Mouse (Mus musculus): ENCODE measurements around the gene Grip1.

Gene Grip1

GRCm38 (mm10) chr10:119852582-119853135 lies 399.0 kb downstream of the Grip1 start:
- DNase-seq, result no peak

- peak; percentile 5 for DNase-seq
Measured at GRCm38 (mm10) chr10:119867726-119868125, 414.1 kb downstream of the Grip1 start.

- no peak for DNase-seq
Measured at GRCm38 (mm10) chr10:119868995-119869579, 415.5 kb downstream of the Grip1 start.

- no peak for DNase-seq
Measured at GRCm38 (mm10) chr10:119876721-119877120, 423.1 kb downstream of the Grip1 start.

- DNase-seq, result no peak
Measured at GRCm38 (mm10) chr10:119878331-119878730, 424.7 kb downstream of the Grip1 start.

- DNase-seq, result no peak
Measured at GRCm38 (mm10) chr10:119884591-119884990, 431.0 kb downstream of the Grip1 start.

- no peak for DNase-seq
Measured at GRCm38 (mm10) chr10:119885563-119885962, 431.9 kb downstream of the Grip1 start.

GRCm38 (mm10) chr10:119886681-119887080 lies 433.1 kb downstream of the Grip1 start:
- DNase-seq, result no peak

GRCm38 (mm10) chr10:119902754-119903153 lies 449.1 kb downstream of the Grip1 start:
- DNase-seq, result no peak

- no peak for DNase-seq
Measured at GRCm38 (mm10) chr10:119906869-119907268, 453.2 kb downstream of the Grip1 start.

GRCm38 (mm10) chr10:119917995-119918394 lies 464.4 kb downstream of the Grip1 start:
- no peak for DNase-seq

GRCm38 (mm10) chr10:119927963-119928362 lies 474.3 kb downstream of the Grip1 start:
- DNase-seq, result no peak

GRCm38 (mm10) chr10:119928921-119929320 lies 475.3 kb downstream of the Grip1 start:
- DNase-seq, result no peak

GRCm38 (mm10) chr10:119932794-119933193 lies 479.2 kb downstream of the Grip1 start:
- DNase-seq, result no peak

GRCm38 (mm10) chr10:119933362-119933761 lies 479.7 kb downstream of the Grip1 start:
- no peak for DNase-seq

GRCm38 (mm10) chr10:119935231-119935630 lies 481.6 kb downstream of the Grip1 start:
- DNase-seq, result no peak

GRCm38 (mm10) chr10:119937481-119937880 lies 483.9 kb downstream of the Grip1 start:
- DNase-seq, result no peak

GRCm38 (mm10) chr10:119943906-119944305 lies 490.3 kb downstream of the Grip1 start:
- no peak for DNase-seq

GRCm38 (mm10) chr10:119951460-119951859 lies 497.8 kb downstream of the Grip1 start:
- DNase-seq, result no peak

GRCm38 (mm10) chr10:119957260-119957955 lies 503.8 kb downstream of the Grip1 start:
- DNase-seq, result no peak

- DNase-seq, result no peak
Measured at GRCm38 (mm10) chr10:119960915-119961314, 507.3 kb downstream of the Grip1 start.

- DNase-seq, result no peak
Measured at GRCm38 (mm10) chr10:119966321-119966720, 512.7 kb downstream of the Grip1 start.

- no peak for DNase-seq
Measured at GRCm38 (mm10) chr10:119979396-119979795, 525.8 kb downstream of the Grip1 start.

- no peak for DNase-seq
Measured at GRCm38 (mm10) chr10:119980032-119980431, 526.4 kb downstream of the Grip1 start.

All from cerebellum, adult 9-10 months (tissue).